Mouse (Mus musculus) heart, embryonic 13.5 days (tissue): ENCODE data around the gene Abcg4. TPM values are rescaled to one million over a fixed set of nuclear protein-coding genes. Genes with fewer than 3 reads are reported as not detected.
A peak's percentile ranks its signal among the peaks of the same experiment; 100 is the strongest.
"Not testable (repeated sequence)": the region's sequence is repeated elsewhere in the genome, so short reads cannot be mapped to it uniquely, and the experiment has no call there.

Experiments used
- ATAC-seq: fragments of 200-750 bp; cut with Nextera tagmentation; 2 replicates; pipeline ENCODE4 v1.8.0; 2017; ENCODE audit warnings: moderate TSS enrichment; ENCODE audit not compliant: insufficient number of reproducible peaks, low FRiP score, low TSS enrichment; ENCODE audit errors: extremely low read depth
- H3K27ac ChIP-seq: fragments of 300-500 bp; sonication (generic); replicated peaks from 2 replicates; pipeline ENCODE4 v1.5.1; 2015; ENCODE audit warnings: moderate library complexity, mild to moderate bottlenecking, inconsistent platforms
- H3K27me3 ChIP-seq: fragments of 300-500 bp; sonication (generic); replicated peaks from 2 replicates; pipeline ENCODE4 v1.6.1; 2015; ENCODE audit warnings: mild to moderate bottlenecking, inconsistent platforms
- H3K36me3 ChIP-seq: fragments of 300-500 bp; sonication (generic); 2 replicates; pipeline ENCODE4 v1.6.1; 2015; ENCODE audit warnings: mild to moderate bottlenecking, inconsistent platforms
- H3K4me1 ChIP-seq: fragments of 300-500 bp; sonication (generic); 2 replicates; pipeline ENCODE4 v1.6.1; 2015; ENCODE audit warnings: inconsistent platforms
- H3K4me2 ChIP-seq: fragments of 300-500 bp; sonication (generic); 2 replicates; pipeline ENCODE4 v1.6.1; 2015; ENCODE audit warnings: inconsistent platforms, mild to moderate bottlenecking, moderate library complexity
- H3K4me3 ChIP-seq: fragments of 300-500 bp; sonication (generic); 2 replicates; pipeline ENCODE4 v1.5.1; 2015; ENCODE audit warnings: moderate library complexity, mild to moderate bottlenecking, inconsistent platforms
- H3K9ac ChIP-seq: fragments of 300-500 bp; sonication (generic); 2 replicates; pipeline ENCODE4 v1.6.1; 2015; ENCODE audit warnings: inconsistent platforms, mild to moderate bottlenecking, moderate library complexity
- H3K9me3 ChIP-seq: fragments of 300-500 bp; sonication (generic); 2 replicates; pipeline ENCODE4 v1.6.1; 2016; ENCODE audit warnings: inconsistent platforms
- WGBS: fragments of 180-500 bp; shearing (Covaris S2); methylation state at CpG from one replicate; pipeline ENCODE4 v1.1.7; 2015; ENCODE audit warnings: mixed read lengths; 5-methylcytosine and 5-hydroxymethylcytosine counted together
- polyA plus RNA-seq: library from polyadenylated mRNA; unstranded; fragments of >200 nt; fragmentation: Nextera tagmentation; extraction: Ambion mirVana; gene quantifications from 2 replicates; pipeline ENCODE4 v1.2.1, GENCODE M21; 2015

The Abcg4 gene
- polyA plus RNA-seq, 1 experiment from 2014 or later: 3.5 TPM

DNA sequence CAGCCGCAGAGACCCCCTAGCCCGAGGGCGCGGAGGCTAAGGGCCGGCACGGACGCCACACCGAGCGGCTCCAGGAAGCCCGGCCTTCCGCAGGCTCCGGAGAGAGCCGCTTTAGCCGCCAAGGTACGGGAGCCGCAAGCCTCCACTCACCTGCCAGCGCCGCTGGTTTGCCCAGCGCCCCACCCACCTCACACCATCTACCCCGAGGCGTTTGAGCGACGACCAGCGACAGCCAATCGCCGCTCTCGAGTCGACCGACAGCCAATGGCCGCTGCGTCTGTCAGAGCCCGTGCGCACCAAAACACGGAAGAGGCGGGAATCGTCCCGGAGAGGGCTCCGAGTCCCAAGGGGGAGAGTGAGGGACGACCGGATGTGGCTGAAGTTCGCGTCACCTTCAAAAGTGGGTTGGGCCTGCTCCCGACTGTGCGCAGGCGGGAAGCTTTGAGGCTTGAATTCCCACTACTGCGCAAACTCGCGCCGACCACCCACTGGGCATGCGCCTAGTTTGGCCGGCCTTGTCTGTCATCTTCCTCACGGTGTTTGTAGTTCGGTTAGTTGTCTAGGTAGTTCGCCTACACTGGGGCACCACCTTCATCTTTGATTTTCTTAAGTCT lies 17.2 kb upstream of the Abcg4 start, which contains the start of gene Hinfp:
Gene Hinfp (minus strand): TSS at position 206 of the 614 bp plus-strand sequence.
- peak within 1 kb of the TSS; percentile 75 for H3K27ac ChIP-seq
- H3K27me3 ChIP-seq: no peaks in the 10 kb centered on the region
- peaks cover 19% of the 10 kb centered on the region for H3K4me1 ChIP-seq
- peak within 1 kb of the TSS; percentile 85 for H3K4me2 ChIP-seq
- peak; percentile 99 for ATAC-seq
- peaks cover 26% of the 10 kb centered on the region for H3K36me3 ChIP-seq
- peak within 1 kb of the TSS; percentile 94 for H3K9ac ChIP-seq
- H3K9me3 ChIP-seq: no peaks in the 10 kb centered on the region
- WGBS: under 1% methylated on average over 54 of the region's 54 CpGs
- H3K4me3 ChIP-seq: peak within 1 kb of the TSS; percentile 89

DNA sequence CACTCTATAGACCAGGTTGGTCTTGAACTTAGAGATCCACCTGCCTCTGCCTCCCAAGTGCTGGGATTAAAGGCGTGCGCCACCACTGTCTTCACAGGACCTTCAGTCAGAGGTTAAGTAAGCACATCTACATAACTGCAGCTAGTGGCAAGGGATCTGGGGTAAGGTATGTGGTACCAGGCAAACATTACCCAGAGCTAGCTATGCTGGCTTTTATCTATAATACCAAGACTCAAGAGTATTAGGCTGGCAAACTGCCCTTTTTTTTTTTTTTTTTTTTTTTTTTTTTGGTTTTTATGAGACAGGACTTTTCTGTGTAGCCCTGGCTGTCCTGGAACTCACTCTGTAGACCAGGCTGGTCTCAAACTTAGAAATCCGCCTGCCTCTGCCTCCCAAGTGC lies 11.6 kb upstream of the Abcg4 start:
- H3K27me3 ChIP-seq, H3K4me2 ChIP-seq, H3K4me3 ChIP-seq, ATAC-seq, H3K9ac ChIP-seq, H3K27ac ChIP-seq, H3K9me3 ChIP-seq: not testable (repeated sequence)
- Histone ChIP-seq H3K36me3 (peaks cover 79% of the 10 kb centered on the region), H3K4me1 (peaks cover 14% of the 10 kb centered on the region)
- 90% methylated on average over 3 of the region's 3 CpGs for WGBS

DNA sequence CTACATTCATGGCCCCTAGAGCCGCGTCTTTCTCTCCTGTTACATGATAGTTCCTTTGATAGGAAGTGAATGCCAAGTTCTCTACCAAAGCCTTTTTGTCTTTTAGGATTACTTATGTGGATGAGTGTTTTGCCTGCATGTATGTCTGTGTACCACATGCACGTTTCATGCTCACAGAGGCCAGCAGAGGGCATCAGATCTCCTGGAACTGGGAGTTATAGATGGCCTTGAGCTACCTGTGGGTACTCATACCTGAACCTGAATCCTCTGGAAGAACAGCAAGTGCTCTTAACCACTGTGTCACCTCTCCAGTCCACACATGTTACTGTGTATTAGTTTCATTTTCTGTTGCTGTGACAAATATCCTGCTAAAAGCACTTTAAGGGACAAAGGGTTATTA lies 4.1 kb upstream of the Abcg4 start:
- no peaks in the 10 kb centered on the region for H3K9me3 ChIP-seq
- 73% methylated on average over 3 of the region's 3 CpGs for WGBS

DNA sequence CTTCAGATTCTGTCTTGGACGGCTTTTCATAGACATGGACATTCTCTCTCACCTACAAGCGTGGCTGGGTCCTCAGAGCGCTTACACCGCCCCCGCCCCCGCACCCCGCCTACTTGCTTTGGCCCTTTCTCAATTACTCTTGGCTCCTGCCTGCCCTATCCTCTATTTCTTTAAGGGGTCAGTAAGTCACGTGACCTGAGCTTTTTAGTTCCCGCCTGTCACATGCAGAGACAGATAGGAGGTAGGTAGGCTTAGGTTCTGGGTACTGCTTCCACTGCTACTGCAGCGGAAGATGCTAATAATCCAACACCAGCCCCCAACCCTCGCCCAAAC lies 510 bp upstream of the Abcg4 start:
- no peak for ATAC-seq
- Histone ChIP-seq H3K36me3 (peaks cover 41% of the 10 kb centered on the region), H3K9me3 (no peaks in the 10 kb centered on the region), H3K4me1 (peaks cover 26% of the 10 kb centered on the region), H3K9ac (peak overlapping the region; percentile 86), H3K27me3 (peaks cover 44% of the 10 kb centered on the region), H3K4me2 (peak overlapping the region; percentile 97), H3K27ac (peak overlapping the region; percentile 55; the same call in 1 of the 2 replicates), H3K4me3 (peak overlapping the region; percentile 78)
- WGBS: 6% methylated on average over 11 of the region's 11 CpGs

More for the DNA sequence above, 4.1 kb upstream of the Abcg4 start:
- no peak overlapping the region for H3K27ac ChIP-seq
- no peak for ATAC-seq
- no peak overlapping the region for H3K9ac ChIP-seq
- H3K4me1 ChIP-seq: peaks cover 20% of the 10 kb centered on the region
- no peak overlapping the region for H3K4me3 ChIP-seq
- no peak overlapping the region for H3K4me2 ChIP-seq
- peaks cover 27% of the 10 kb centered on the region for H3K27me3 ChIP-seq
- H3K36me3 ChIP-seq: peaks cover 76% of the 10 kb centered on the region

DNA sequence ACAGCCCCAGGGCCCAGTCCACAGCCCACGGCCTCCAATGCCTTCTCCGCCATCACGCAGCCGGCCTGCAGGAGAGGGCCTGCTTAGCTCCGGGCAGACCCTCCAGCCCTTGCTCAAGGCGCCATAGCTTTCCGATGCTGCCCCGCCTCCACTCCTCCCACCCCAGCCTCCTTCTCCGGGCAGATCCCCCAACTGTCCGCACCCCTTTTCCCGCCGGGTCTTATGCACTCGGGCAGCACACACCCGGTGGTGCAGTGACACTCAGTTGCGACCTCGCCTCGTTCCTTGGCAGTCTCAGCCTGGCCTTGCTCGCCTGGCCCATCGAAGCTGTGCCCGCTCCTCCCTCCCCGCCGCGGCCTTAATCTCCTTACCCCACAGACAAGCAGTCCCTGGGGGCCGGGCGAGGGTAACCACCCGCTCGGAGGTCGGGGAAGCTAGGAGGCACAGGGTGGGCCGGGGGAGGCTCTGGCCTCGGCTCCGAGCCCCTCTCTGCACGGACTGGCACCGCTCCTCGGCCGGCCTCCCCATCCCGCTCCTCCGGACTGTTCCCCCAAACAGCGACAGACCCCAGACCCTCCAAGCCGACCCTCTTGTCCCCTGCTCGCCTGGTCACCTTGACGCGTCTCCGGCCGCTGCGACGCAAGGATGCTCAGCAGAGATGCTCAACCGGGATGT lies 877 bp downstream of the Abcg4 start:
- H3K36me3 ChIP-seq: peaks cover 27% of the 10 kb centered on the region
- H3K4me3 ChIP-seq: peak overlapping the region; percentile 78
- no peaks in the 10 kb centered on the region for H3K9me3 ChIP-seq
- H3K4me1 ChIP-seq: peaks cover 32% of the 10 kb centered on the region
- under 1% methylated on average over 46 of the region's 47 CpGs for WGBS
- H3K27me3 ChIP-seq: peaks cover 44% of the 10 kb centered on the region
- peak overlapping the region; percentile 55; the same call in 1 of the 2 replicates for H3K27ac ChIP-seq
- peak overlapping the region; percentile 97 for H3K4me2 ChIP-seq
- ATAC-seq: peak; percentile 40; the same call in 1 of the 2 replicates
- H3K9ac ChIP-seq: peak overlapping the region; percentile 86

DNA sequence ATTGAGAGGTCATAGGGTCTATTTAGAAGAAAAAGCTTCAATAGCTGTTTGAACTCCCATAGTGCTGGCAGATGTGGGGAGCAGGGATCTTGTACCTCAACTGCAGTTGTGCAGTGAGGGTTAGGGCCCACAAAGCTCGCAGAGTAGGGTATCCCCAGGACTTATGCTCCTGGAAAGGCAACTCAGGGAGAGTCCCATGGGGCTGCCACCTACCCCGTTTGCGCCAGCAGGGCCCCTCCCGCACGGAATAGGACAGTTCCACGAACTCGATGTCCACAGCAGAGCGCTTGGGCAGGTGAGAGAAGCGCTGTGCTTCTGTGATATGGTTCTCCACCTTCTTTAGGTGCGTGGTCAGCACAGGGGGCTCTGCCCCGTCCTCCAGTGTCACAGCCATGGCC lies 1.4 kb downstream of the Abcg4 start:
- Histone ChIP-seq H3K4me2 (peak overlapping the region; percentile 97), H3K36me3 (peaks cover 22% of the 10 kb centered on the region), H3K4me1 (peaks cover 32% of the 10 kb centered on the region), H3K9me3 (no peaks in the 10 kb centered on the region), H3K9ac (peak overlapping the region; percentile 86), H3K27me3 (peaks cover 44% of the 10 kb centered on the region), H3K27ac (0 out of 2 replicates have a peak overlapping the region, but pooled peaks have one; percentile 55), H3K4me3 (peak overlapping the region; percentile 78)
- WGBS: 7% methylated on average over 11 of the region's 11 CpGs
- ATAC-seq: peak; percentile 7; the same call in 1 of the 2 replicates

DNA sequence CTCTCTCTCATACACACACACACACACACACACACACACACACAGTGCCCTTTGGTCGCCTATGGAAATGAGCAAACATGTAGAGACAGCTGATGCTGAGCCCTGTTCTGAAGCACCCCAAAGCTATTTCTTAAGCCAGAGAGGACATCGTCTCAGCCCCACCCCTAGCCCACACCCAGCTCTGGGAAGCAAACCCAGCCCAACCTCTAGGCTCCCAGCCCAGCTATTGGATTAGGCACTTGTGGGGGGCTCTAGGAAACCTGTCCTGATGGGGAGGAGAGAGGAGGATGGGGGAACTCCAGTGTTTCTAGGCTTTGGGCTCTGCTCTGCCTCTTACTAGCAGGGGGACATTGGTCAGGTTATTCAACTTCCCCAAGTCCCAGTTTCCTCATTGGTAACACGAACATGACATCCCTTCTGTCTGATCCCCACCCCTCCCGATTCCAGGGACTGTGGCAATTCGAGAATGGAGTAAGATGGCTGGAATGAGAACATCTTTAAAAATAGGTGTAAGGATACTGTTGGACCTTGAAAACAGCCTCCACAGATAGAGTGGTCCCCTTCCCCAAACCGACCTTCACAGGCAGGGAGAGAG lies 2.1 kb downstream of the Abcg4 start:
- Histone ChIP-seq H3K4me3 (peak overlapping the region; percentile 78), H3K4me1 (peaks cover 32% of the 10 kb centered on the region), H3K4me2 (peak overlapping the region; percentile 97), H3K27ac (no peak overlapping the region), H3K27me3 (peaks cover 44% of the 10 kb centered on the region), H3K9me3 (no peaks in the 10 kb centered on the region), H3K9ac (peak overlapping the region; percentile 86; the same call in 1 of the 2 replicates), H3K36me3 (peaks cover 20% of the 10 kb centered on the region)
- WGBS: 13% methylated on average over 6 of the region's 6 CpGs
- no peak for ATAC-seq

DNA sequence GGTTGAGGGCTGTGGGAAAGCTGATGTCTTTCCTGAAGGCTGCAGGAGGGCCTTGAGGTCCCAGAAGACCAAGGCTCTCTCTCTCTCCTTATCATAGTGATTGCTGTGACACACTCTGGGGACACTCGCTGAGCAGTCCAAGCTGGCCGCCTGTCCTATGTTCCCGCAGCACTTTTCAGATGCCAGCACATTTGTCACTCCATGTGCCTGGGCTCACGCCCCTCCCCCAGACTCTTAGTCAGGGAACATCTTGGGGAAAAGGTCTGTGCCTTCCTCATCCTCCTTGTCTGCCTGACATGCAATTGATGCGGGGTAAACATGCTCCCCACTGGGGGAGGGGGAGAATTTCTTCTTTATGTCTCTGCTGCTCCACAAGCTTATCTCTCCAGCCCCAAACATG lies 5.2 kb downstream of the Abcg4 start:
- WGBS: 34% methylated on average over 5 of the region's 5 CpGs
- Histone ChIP-seq H3K9me3 (no peaks in the 10 kb centered on the region), H3K9ac (no peak overlapping the region), H3K4me3 (no peak overlapping the region), H3K4me1 (peaks cover 19% of the 10 kb centered on the region), H3K27me3 (peaks cover 24% of the 10 kb centered on the region), H3K27ac (no peak overlapping the region), H3K36me3 (peaks cover 16% of the 10 kb centered on the region), H3K4me2 (no peak overlapping the region)
- ATAC-seq: no peak

DNA sequence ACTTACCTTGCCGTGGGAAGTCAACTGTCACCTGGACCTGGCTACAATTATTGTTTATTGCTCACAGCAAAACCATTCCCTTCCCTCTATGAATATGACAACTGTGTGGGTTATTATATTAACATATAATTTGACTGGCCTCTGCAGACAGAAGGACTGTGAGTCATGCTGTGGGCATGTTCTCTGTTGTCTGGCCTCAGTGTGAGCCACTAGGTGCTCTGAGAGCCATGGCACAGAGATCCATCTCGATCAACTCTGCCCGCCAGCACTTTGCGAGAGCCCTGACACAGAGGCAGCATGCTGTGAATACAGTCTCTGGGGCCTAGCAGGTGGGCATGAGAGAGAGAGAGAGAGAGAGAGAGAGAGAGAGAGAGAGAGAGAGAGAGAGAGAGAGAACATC lies 18.4 kb downstream of the Abcg4 start:
- H3K9me3 ChIP-seq: no peaks in the 10 kb centered on the region
- no peak for ATAC-seq
- H3K27ac ChIP-seq: no peak overlapping the region
- H3K4me2 ChIP-seq: no peak overlapping the region
- H3K4me3 ChIP-seq: no peak overlapping the region
- no peaks in the 10 kb centered on the region for H3K36me3 ChIP-seq
- 87% methylated on average over 4 of the region's 4 CpGs for WGBS
- no peaks in the 10 kb centered on the region; the same call in 1 of the 2 replicates for H3K27me3 ChIP-seq
- H3K4me1 ChIP-seq: peaks cover 16% of the 10 kb centered on the region
- H3K9ac ChIP-seq: no peak overlapping the region

DNA sequence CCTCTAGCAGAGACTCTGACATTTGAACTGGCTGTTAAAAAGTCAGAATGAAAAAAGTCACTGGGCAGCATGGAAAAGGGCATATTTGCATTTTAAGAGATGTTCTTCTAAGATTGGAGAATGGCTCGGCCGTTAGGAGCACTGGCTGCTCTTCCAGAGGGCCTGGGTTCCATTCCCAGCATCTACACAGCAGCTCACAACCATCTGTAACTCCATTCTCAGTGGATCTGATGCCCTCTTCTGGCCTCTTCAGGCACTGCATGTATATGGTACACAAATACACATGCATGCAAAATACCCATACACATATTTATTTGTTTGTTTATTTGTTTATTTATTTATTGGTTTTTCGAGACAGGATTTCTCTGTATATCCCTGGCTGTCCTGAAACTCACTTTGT lies 19.3 kb downstream of the Abcg4 start:
- 82% methylated on average over 3 of the region's 3 CpGs for WGBS
- no peak for ATAC-seq
- H3K4me1 ChIP-seq: peaks cover 16% of the 10 kb centered on the region

DNA sequence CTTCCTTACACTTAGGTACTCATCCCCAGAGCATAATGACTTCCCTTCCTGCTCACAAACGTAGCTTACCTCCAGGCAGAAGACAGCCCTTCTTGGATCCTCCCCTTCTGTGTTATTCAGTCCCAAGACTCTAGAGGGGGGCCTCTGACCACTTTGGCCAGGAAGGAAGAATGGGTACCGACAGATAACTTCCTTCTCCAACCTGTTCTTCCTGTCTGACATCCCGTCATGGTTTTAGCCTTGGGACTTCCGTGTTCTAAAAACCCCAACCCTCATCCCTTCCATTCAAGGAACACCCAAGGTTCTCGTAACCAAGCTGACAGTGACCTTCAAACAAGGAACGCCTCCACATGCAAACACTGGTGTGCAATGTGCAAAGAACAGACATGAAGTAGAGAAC lies 20.0 kb downstream of the Abcg4 start, which contains the start of gene Nlrx1:
Gene Nlrx1 (minus strand): TSS at position 168 of the 400 bp plus-strand sequence.
- 70% methylated on average over 6 of the region's 6 CpGs for WGBS
- 0 out of 2 replicates have a peak, but pooled peaks cover 6% of the 10 kb centered on the region for H3K36me3 ChIP-seq
- H3K27me3 ChIP-seq: no peaks in the 10 kb centered on the region; the same call in 1 of the 2 replicates
- peak within 1 kb of the TSS; percentile 67 for H3K4me3 ChIP-seq
- peaks cover 16% of the 10 kb centered on the region for H3K4me1 ChIP-seq
- peak within 1 kb of the TSS; percentile 91 for H3K27ac ChIP-seq
- ATAC-seq: no peak
- H3K9me3 ChIP-seq: no peaks in the 10 kb centered on the region
- peak within 1 kb of the TSS; percentile 96 for H3K9ac ChIP-seq
- H3K4me2 ChIP-seq: peak within 1 kb of the TSS; percentile 91

More for the DNA sequence above, 19.3 kb downstream of the Abcg4 start:
- Histone ChIP-seq H3K36me3 (no peaks in the 10 kb centered on the region), H3K27me3 (no peaks in the 10 kb centered on the region; the same call in 1 of the 2 replicates), H3K27ac (no peak overlapping the region), H3K9me3 (no peaks in the 10 kb centered on the region), H3K4me3 (no peak overlapping the region), H3K4me2 (no peak overlapping the region), H3K9ac (no peak overlapping the region)
